Comparison of ENCODE assay signal across 21 mouse cellular contexts in genomic region chr14:102199430-102199829, GRCm38 (mm10).
A peak's percentile ranks its signal among the peaks of the same experiment; 100 is the strongest.
DNase-seq lines count a peak whose midpoint lies in the region; ATAC-seq and TF ChIP-seq lines count a peak whose summit lies in the region.
"Had no signal": no experiment of that assay in that cellular context is flagged by ENCODE, and none has a peak within 500 bp of the region (broad histone marks: within the 10 kb centered on the region; RNA-seq: fewer than 3 reads in every experiment).

No protein-coding gene starts in this region.

- H3K4me3 ChIP-seq in layer of hippocampus, adult 2 months = no peak overlapping the region
- no peak overlapping the region for H3K4me3 ChIP-seq in thymus, adult 2 months (ENCODE audit: control insufficient read depth, insufficient read depth, low read length)
- H3K4me3 ChIP-seq in lung, postnatal 0 days (ENCODE audit: low read depth, low read length) = no peak overlapping the region
- H3K4me3 ChIP-seq: heart, embryonic 12.5 days; midbrain, embryonic 12.5 days; neural tube, embryonic 15.5 days; stomach, embryonic 15.5 days had no signal

- no peak overlapping the region for H3K9ac ChIP-seq in lung, postnatal 0 days (replicated peaks; ENCODE audit: low read depth)
- H3K9ac ChIP-seq: heart, embryonic 12.5 days; midbrain, embryonic 12.5 days; neural tube, embryonic 15.5 days; stomach, embryonic 15.5 days had no signal

- H3K4me1 ChIP-seq in thymus, adult 2 months (replicated peaks; ENCODE audit: control insufficient read depth, insufficient read depth, low read length) = no peaks in the 10 kb centered on the region
- H3K4me1 ChIP-seq in lung, postnatal 0 days (ENCODE audit: insufficient read depth, low read depth, low read length) = no peaks in the 10 kb centered on the region
- H3K4me1 ChIP-seq: heart, embryonic 12.5 days; midbrain, embryonic 12.5 days; neural tube, embryonic 15.5 days; stomach, embryonic 15.5 days had no signal

- H3K4me2 ChIP-seq in lung, postnatal 0 days (replicated peaks; ENCODE audit: low read depth, low read length) = no peak overlapping the region
- H3K4me2 ChIP-seq: heart, embryonic 12.5 days; midbrain, embryonic 12.5 days; neural tube, embryonic 15.5 days; stomach, embryonic 15.5 days had no signal

- no peaks in the 10 kb centered on the region for H3K36me3 ChIP-seq in thymus, adult 2 months (ENCODE audit: control insufficient read depth, insufficient read depth, low read length)
- H3K36me3 ChIP-seq in lung, postnatal 0 days (ENCODE audit: insufficient read depth, low read length) = no peaks in the 10 kb centered on the region
- H3K36me3 ChIP-seq: heart, embryonic 12.5 days; midbrain, embryonic 12.5 days; neural tube, embryonic 15.5 days; stomach, embryonic 15.5 days had no signal

- no peak for TF ChIP-seq POLR2A in thymus, adult 2 months (IDR thresholded peaks at IDR 0.05; ENCODE audit: control insufficient read depth, extremely low read depth, insufficient read depth, low read length, poor library complexity)

- no peak for TF ChIP-seq EP300 in lung, postnatal 0 days (IDR thresholded peaks at IDR 0.05)

- no peak for ATAC-seq in lung, postnatal 0 days
- ATAC-seq: forebrain, embryonic 14.5 days had no signal

- TF ChIP-seq CTCF in layer of hippocampus, adult 2 months (conservative IDR thresholded peaks at IDR 0.05) = no peak
- no peak for TF ChIP-seq CTCF in thymus, adult 2 months (IDR thresholded peaks at IDR 0.05; ENCODE audit: borderline replicate concordance, control insufficient read depth, extremely low read depth, insufficient read depth, low read length, poor library complexity)
- TF ChIP-seq CTCF in lung, postnatal 0 days (IDR thresholded peaks at IDR 0.05) = no peak

- DNase-seq in kidney, postnatal 10 days = peak; percentile 4
- no peak for DNase-seq in kidney, adult 9 months
- peak; percentile 73 to 90 for DNase-seq in layer of hippocampus, adult 2 months (ENCODE audit: low spot score in 2 of 2)
- peak; percentile 22 to 89 for DNase-seq in left cerebral cortex, adult 8-10 months (ENCODE audit: low spot score in 2 of 2)
- DNase-seq in right cerebral cortex, postnatal 36 days (ENCODE audit: low spot score in 2 of 2) = peak; percentile 75 to 90
- no peak for DNase-seq in thymus, adult 2 months
- no peak for DNase-seq in lung, postnatal 0 days (ENCODE audit: low spot score)
- DNase-seq in kidney, postnatal 36 days = no peak
- DNase-seq: adrenal gland, postnatal 10 days; cerebellum, adult 2 months; gastrocnemius, postnatal 10 days; heart, postnatal 4 days; kidney, adult 2 months; liver; lung, adult 18-20 months; lung, postnatal 4 days had no signal

- H3K27ac ChIP-seq in layer of hippocampus, adult 2 months = peak overlapping the region; percentile 69
- H3K27ac ChIP-seq in thymus, adult 2 months (ENCODE audit: control insufficient read depth, insufficient read depth, low read length) = no peak overlapping the region
- no peak overlapping the region for H3K27ac ChIP-seq in lung, postnatal 0 days (ENCODE audit: low read length)
- H3K27ac ChIP-seq: midbrain, embryonic 12.5 days; neural tube, embryonic 15.5 days; stomach, embryonic 15.5 days had no signal

- H3K27me3 ChIP-seq in thymus, adult 2 months (ENCODE audit: control insufficient read depth, insufficient read depth, low read length) = no peaks in the 10 kb centered on the region
- H3K27me3 ChIP-seq in lung, postnatal 0 days (replicated peaks; ENCODE audit: insufficient read depth, low read length) = no peaks in the 10 kb centered on the region
- H3K27me3 ChIP-seq: heart, embryonic 12.5 days; midbrain, embryonic 12.5 days; neural tube, embryonic 15.5 days; stomach, embryonic 15.5 days had no signal

- 88% methylated on average over 6 of the region's 6 CpGs for WGBS in thymus, adult 2 months
- WGBS in lung, postnatal 0 days = 88% methylated on average over 6 of the region's 6 CpGs

- H3K9me3 ChIP-seq in lung, postnatal 0 days (ENCODE audit: low read length) = no peaks in the 10 kb centered on the region
- H3K9me3 ChIP-seq: heart, embryonic 12.5 days; midbrain, embryonic 12.5 days; neural tube, embryonic 15.5 days; stomach, embryonic 15.5 days had no signal

Comparison
In these comparisons a context has a peak if more than half of its experiments do, and no peak if none do; other contexts are left out.
1. DNase-seq: peak in kidney, postnatal 10 days (single experiment), layer of hippocampus, adult 2 months (2 of 2), left cerebral cortex, adult 8-10 months (2 of 2) and right cerebral cortex, postnatal 36 days (2 of 2); none in kidney, adult 9 months (single experiment), thymus, adult 2 months (single experiment), lung, postnatal 0 days (single experiment) and kidney, postnatal 36 days (0 of 2).